Mouse (Mus musculus): ENCODE results near the gene Lama2. TPM values are rescaled to one million over a fixed set of nuclear protein-coding genes. Genes with fewer than 3 reads are reported as not detected.
"Not testable (repeated sequence)": the region's sequence is repeated elsewhere in the genome, so short reads cannot be mapped to it uniquely, and the experiment has no call there.

Gene Lama2
- polyA plus RNA-seq, 1 experiment from 2014 or later = 14.0 TPM

GRCm38 (mm10) chr10:26985451-26985850, 634.1 kb downstream of the Lama2 start:
- Histone ChIP-seq H3K4me2 (no peak overlapping the region), H3K36me3 (no peaks in the 10 kb centered on the region), H3K9me3 (replicated peaks) (no peaks in the 10 kb centered on the region), H3K9ac (no peak overlapping the region), H3K27me3 (no peaks in the 10 kb centered on the region), H3K4me1 (no peaks in the 10 kb centered on the region), H3K4me3 (replicated peaks) (no peak overlapping the region), H3K27ac (no peak overlapping the region)
- no peak for ATAC-seq (replicated peaks; ENCODE audit: low FRiP score)
- WGBS = 30% methylated on average over 1 of the region's 1 CpGs

GRCm38 (mm10) chr10:26984082-26984481, 635.5 kb downstream of the Lama2 start:
- H3K27ac ChIP-seq; H3K4me1 ChIP-seq; H3K27me3 ChIP-seq; H3K9ac ChIP-seq; H3K36me3 ChIP-seq; ATAC-seq (replicated peaks; ENCODE audit: low FRiP score); H3K4me2 ChIP-seq; H3K4me3 ChIP-seq (replicated peaks); H3K9me3 ChIP-seq (replicated peaks): not testable (repeated sequence)
- WGBS = 85% methylated on average over 5 of the region's 5 CpGs

GRCm38 (mm10) chr10:26983583-26983982, 636.0 kb downstream of the Lama2 start:
- Histone ChIP-seq H3K9ac (no peak overlapping the region), H3K27ac (no peak overlapping the region), H3K4me2 (no peak overlapping the region), H3K4me3 (replicated peaks) (no peak overlapping the region), H3K36me3 (no peaks in the 10 kb centered on the region), H3K4me1 (no peaks in the 10 kb centered on the region), H3K27me3 (no peaks in the 10 kb centered on the region), H3K9me3 (replicated peaks) (no peaks in the 10 kb centered on the region)
- no peak for ATAC-seq (replicated peaks; ENCODE audit: low FRiP score)
- 74% methylated on average over 1 of the region's 1 CpGs for whole genome bisulfite sequencing

GRCm38 (mm10) chr10:26982621-26983020, 636.9 kb downstream of the Lama2 start:
- Histone ChIP-seq H3K4me1 (no peaks in the 10 kb centered on the region), H3K9me3 (replicated peaks) (no peaks in the 10 kb centered on the region), H3K9ac (no peak overlapping the region), H3K4me2 (no peak overlapping the region), H3K27ac (no peak overlapping the region), H3K27me3 (no peaks in the 10 kb centered on the region), H3K4me3 (replicated peaks) (no peak overlapping the region), H3K36me3 (no peaks in the 10 kb centered on the region)
- 79% methylated on average over 2 of the region's 2 CpGs for WGBS
- ATAC-seq (replicated peaks; ENCODE audit: low FRiP score) = no peak

GRCm38 (mm10) chr10:26975372-26975771, 644.2 kb downstream of the Lama2 start:
- H3K4me3 ChIP-seq (replicated peaks) = no peak overlapping the region
- H3K36me3 ChIP-seq = no peaks in the 10 kb centered on the region
- ATAC-seq (replicated peaks; ENCODE audit: low FRiP score) = no peak
- no peak overlapping the region for H3K27ac ChIP-seq
- 90% methylated on average over 3 of the region's 3 CpGs for WGBS
- no peaks in the 10 kb centered on the region for H3K27me3 ChIP-seq
- no peaks in the 10 kb centered on the region for H3K4me1 ChIP-seq
- no peak overlapping the region for H3K9ac ChIP-seq
- no peaks in the 10 kb centered on the region for H3K9me3 ChIP-seq (replicated peaks)
- no peak overlapping the region for H3K4me2 ChIP-seq

GRCm38 (mm10) chr10:26974224-26974623, 645.3 kb downstream of the Lama2 start:
- Histone ChIP-seq H3K27ac (no peak overlapping the region), H3K36me3 (no peaks in the 10 kb centered on the region), H3K9ac (no peak overlapping the region), H3K27me3 (no peaks in the 10 kb centered on the region), H3K9me3 (replicated peaks) (no peaks in the 10 kb centered on the region), H3K4me2 (no peak overlapping the region), H3K4me3 (replicated peaks) (no peak overlapping the region), H3K4me1 (no peaks in the 10 kb centered on the region)
- WGBS = 79% methylated on average over 1 of the region's 1 CpGs
- no peak for ATAC-seq (replicated peaks; ENCODE audit: low FRiP score)

GRCm38 (mm10) chr10:26973575-26973974, 646.0 kb downstream of the Lama2 start:
- H3K4me2 ChIP-seq = no peak overlapping the region
- H3K27me3 ChIP-seq = no peaks in the 10 kb centered on the region
- H3K4me3 ChIP-seq (replicated peaks) = no peak overlapping the region
- no peak; the same call in 1 of the 2 replicates for ATAC-seq (replicated peaks; ENCODE audit: low FRiP score)
- H3K9me3 ChIP-seq (replicated peaks) = no peaks in the 10 kb centered on the region
- 88% methylated on average over 2 of the region's 2 CpGs for WGBS
- no peak overlapping the region for H3K27ac ChIP-seq
- H3K36me3 ChIP-seq = no peaks in the 10 kb centered on the region
- H3K4me1 ChIP-seq = no peaks in the 10 kb centered on the region
- no peak overlapping the region for H3K9ac ChIP-seq

- Histone ChIP-seq H3K9ac (no peak overlapping the region), H3K9me3 (replicated peaks) (no peaks in the 10 kb centered on the region), H3K4me2 (no peak overlapping the region), H3K36me3 (no peaks in the 10 kb centered on the region), H3K4me3 (replicated peaks) (no peak overlapping the region), H3K27me3 (no peaks in the 10 kb centered on the region), H3K27ac (no peak overlapping the region), H3K4me1 (no peaks in the 10 kb centered on the region)
- ATAC-seq (replicated peaks; ENCODE audit: low FRiP score) = no peak
- 80% methylated on average over 3 of the region's 3 CpGs for WGBS
Observed at GRCm38 (mm10) chr10:26958513-26958912, 661.0 kb downstream of the Lama2 start.

- Histone ChIP-seq H3K27me3 (no peaks in the 10 kb centered on the region), H3K4me3 (replicated peaks) (no peak overlapping the region), H3K9ac (no peak overlapping the region), H3K9me3 (replicated peaks) (no peaks in the 10 kb centered on the region), H3K4me2 (no peak overlapping the region), H3K27ac (no peak overlapping the region), H3K4me1 (no peaks in the 10 kb centered on the region), H3K36me3 (no peaks in the 10 kb centered on the region)
- WGBS = 88% methylated on average over 7 of the region's 7 CpGs
- no peak for ATAC-seq (replicated peaks; ENCODE audit: low FRiP score)
Observed at GRCm38 (mm10) chr10:26950448-26950847, 669.1 kb downstream of the Lama2 start.

GRCm38 (mm10) chr10:26949667-26950066, 669.9 kb downstream of the Lama2 start:
- no peaks in the 10 kb centered on the region for H3K4me1 ChIP-seq
- no peaks in the 10 kb centered on the region for H3K36me3 ChIP-seq
- H3K27me3 ChIP-seq = no peaks in the 10 kb centered on the region
- H3K4me2 ChIP-seq = no peak overlapping the region
- ATAC-seq (replicated peaks; ENCODE audit: low FRiP score) = no peak
- no peak overlapping the region for H3K4me3 ChIP-seq (replicated peaks)
- H3K9ac ChIP-seq = no peak overlapping the region
- H3K9me3 ChIP-seq (replicated peaks) = no peaks in the 10 kb centered on the region
- WGBS = 83% methylated on average over 8 of the region's 8 CpGs
- H3K27ac ChIP-seq = no peak overlapping the region

GRCm38 (mm10) chr10:26948331-26948730, 671.2 kb downstream of the Lama2 start:
- 86% methylated on average over 2 of the region's 2 CpGs for WGBS
- H3K4me3 ChIP-seq (replicated peaks) = no peak overlapping the region

GRCm38 (mm10) chr10:26939549-26939948, 680.0 kb downstream of the Lama2 start:
- Histone ChIP-seq H3K27ac (no peak overlapping the region), H3K9me3 (replicated peaks) (no peaks in the 10 kb centered on the region), H3K36me3 (no peaks in the 10 kb centered on the region), H3K4me1 (no peaks in the 10 kb centered on the region), H3K9ac (no peak overlapping the region), H3K4me3 (replicated peaks) (no peak overlapping the region), H3K27me3 (no peaks in the 10 kb centered on the region), H3K4me2 (no peak overlapping the region)
- WGBS = 50% methylated on average over 1 of the region's 1 CpGs
- no peak for ATAC-seq (replicated peaks; ENCODE audit: low FRiP score)

More at GRCm38 (mm10) chr10:26948331-26948730, 671.2 kb downstream of the Lama2 start:
- Histone ChIP-seq H3K36me3 (no peaks in the 10 kb centered on the region), H3K4me1 (no peaks in the 10 kb centered on the region), H3K27me3 (no peaks in the 10 kb centered on the region), H3K9ac (no peak overlapping the region), H3K4me2 (no peak overlapping the region), H3K27ac (no peak overlapping the region), H3K9me3 (replicated peaks) (no peaks in the 10 kb centered on the region)
- no peak for ATAC-seq (replicated peaks; ENCODE audit: low FRiP score)

GRCm38 (mm10) chr10:26938464-26938863, 681.1 kb downstream of the Lama2 start:
- not testable (repeated sequence) for H3K27me3 ChIP-seq; H3K9me3 ChIP-seq (replicated peaks); H3K9ac ChIP-seq; H3K36me3 ChIP-seq; H3K4me2 ChIP-seq; H3K4me1 ChIP-seq; H3K27ac ChIP-seq; ATAC-seq (replicated peaks; ENCODE audit: low FRiP score); H3K4me3 ChIP-seq (replicated peaks)
- WGBS = 90% methylated on average over 4 of the region's 4 CpGs

Measured in kidney, embryonic 15.5 days (tissue).